Mouse (Mus musculus) liver, adult 2 months (tissue): ENCODE measurements around the gene Ptma. TPM values are rescaled to one million over a fixed set of nuclear protein-coding genes. Genes with fewer than 3 reads are reported as not detected.
A peak's percentile ranks its signal among the peaks of the same experiment; 100 is the strongest.

Experiments used
- DNase-seq: peaks from one replicate; pipeline ENCODE4 v3.0.0-alpha.2; 2011; ENCODE audit warnings: low read depth, low spot score; ENCODE audit errors: extremely low read depth
- H3K27ac ChIP-seq: fragments of 200-500 bp; replicated peaks from 2 replicates; pipeline ENCODE4 v1.5.1; 2012; ENCODE audit warnings: low read depth, mild to moderate bottlenecking, control low read depth, inconsistent platforms, low read length; ENCODE audit not compliant: insufficient read depth
- H3K27me3 ChIP-seq: fragments of 200-500 bp; 2 replicates; pipeline ENCODE4 v1.6.1; 2012; ENCODE audit warnings: mild to moderate bottlenecking, moderate library complexity, low read length, inconsistent platforms; ENCODE audit not compliant: control insufficient read depth, insufficient read depth
- H3K36me3 ChIP-seq: fragments of 200-500 bp; 2 replicates; pipeline ENCODE4 v1.6.1; 2012; ENCODE audit warnings: low read length, inconsistent platforms; ENCODE audit not compliant: control insufficient read depth, insufficient read depth
- H3K4me1 ChIP-seq: fragments of 200-500 bp; 2 replicates; pipeline ENCODE4 v1.6.1; 2011; ENCODE audit warnings: low read length; ENCODE audit not compliant: control insufficient read depth, insufficient read depth
- H3K4me3 ChIP-seq: fragments of 200-500 bp; 2 replicates; pipeline ENCODE4 v1.5.1; 2011; ENCODE audit warnings: low read depth, mild to moderate bottlenecking, control low read depth, low read length, moderate library complexity; ENCODE audit not compliant: insufficient read depth
- H3K79me2 ChIP-seq: fragments of 200-500 bp; 2 replicates; pipeline ENCODE4 v1.6.1; 2012; ENCODE audit warnings: inconsistent platforms, mild to moderate bottlenecking, low read length, moderate library complexity; ENCODE audit not compliant: control insufficient read depth, insufficient read depth
- H3K9ac ChIP-seq: fragments of 200-500 bp; 2 replicates; pipeline ENCODE4 v1.6.1; 2012; ENCODE audit warnings: low read depth, mild to moderate bottlenecking, control low read depth, inconsistent platforms, low read length
- CTCF ChIP-seq: fragments of 200-500 bp; IDR thresholded peaks from 2 replicates; pipeline ENCODE4 v1.5.1; 2011; ENCODE audit warnings: low read depth, low read length, control low read depth
- POLR2A ChIP-seq: fragments of 200-500 bp; IDR thresholded peaks from 2 replicates; pipeline ENCODE4 v1.6.1; 2011; ENCODE audit warnings: low read length, control low read depth; ENCODE audit not compliant: insufficient read depth; ENCODE audit errors: extremely low read depth
- WGBS: fragments of 180-500 bp; shearing (Covaris S2); methylation state at CpG from one replicate; pipeline ENCODE4 v1.1.7; 2018; 5-methylcytosine and 5-hydroxymethylcytosine counted together
- polyA plus RNA-seq: library from polyadenylated mRNA; depleted of rRNA; stranded (reverse); fragments of >200 nt; gene quantifications from 2 replicates; pipeline ENCODE4 v1.2.3, GENCODE M21; 2012; rRNA removed
- total RNA-seq: library from RNA; depleted of rRNA; stranded (reverse); fragments of >200 nt; gene quantifications from 2 replicates; pipeline ENCODE4 v1.2.3, GENCODE M21; 2014; rRNA removed

Gene Ptma
- total RNA-seq: 259 and 274 TPM in 2 replicates
- 214 and 240 TPM in 2 replicates for polyA plus RNA-seq

DNA sequence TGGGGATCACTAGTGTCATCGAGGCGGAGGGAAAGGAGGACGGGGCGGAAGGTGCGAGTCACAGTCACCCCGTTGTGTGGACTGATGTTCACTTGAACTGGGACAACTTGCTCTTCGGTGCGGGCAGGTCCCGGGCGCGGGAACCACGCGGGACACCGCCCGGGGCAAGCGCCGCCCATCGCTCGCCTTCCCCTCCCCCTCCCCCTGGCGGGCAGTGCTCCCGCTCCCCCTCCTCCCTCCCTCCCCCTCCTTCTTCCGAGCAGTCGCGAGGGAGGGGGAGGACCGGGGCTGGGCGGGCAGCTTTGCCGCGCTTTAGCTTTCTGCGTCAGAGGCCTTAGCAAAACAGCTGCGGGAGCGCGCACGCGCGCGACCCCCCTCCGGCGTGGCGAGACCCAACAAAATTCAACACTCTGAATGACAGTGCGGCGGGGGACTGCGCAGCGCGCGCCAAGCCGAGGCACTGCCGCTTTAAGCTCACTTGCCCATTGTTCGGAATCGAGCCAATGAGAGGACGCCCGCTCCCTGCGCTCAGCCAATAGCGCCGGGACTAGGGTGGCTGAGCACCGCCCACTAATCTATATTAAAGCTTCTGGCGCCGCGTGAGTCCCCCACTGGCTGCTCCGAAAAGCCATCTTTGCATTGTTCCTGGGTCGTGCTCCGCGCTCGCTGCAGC is at the start of gene Ptma:
Ptma (plus strand) TSS at position 611 of the 673 bp plus-strand sequence.
- peak within 1 kb of the TSS; percentile 98 for H3K27ac ChIP-seq
- no peak for TF ChIP-seq CTCF
- TF ChIP-seq POLR2A: peak; percentile 95
- peak within 1 kb of the TSS; percentile 98 for H3K9ac ChIP-seq
- peak within 1 kb of the TSS; percentile 88 for H3K4me3 ChIP-seq
- peaks cover 3% of the 10 kb centered on the region; the same call in 1 of the 2 replicates for H3K36me3 ChIP-seq
- DNase-seq: peak; percentile 90
- 1% methylated on average over 60 of the region's 63 CpGs for WGBS
- H3K4me1 ChIP-seq: peaks cover 8% of the 10 kb centered on the region; the same call in 1 of the 2 replicates
- peaks cover 13% of the 10 kb centered on the region; the same call in 1 of the 2 replicates for H3K79me2 ChIP-seq
- H3K27me3 ChIP-seq: no peaks in the 10 kb centered on the region

DNA sequence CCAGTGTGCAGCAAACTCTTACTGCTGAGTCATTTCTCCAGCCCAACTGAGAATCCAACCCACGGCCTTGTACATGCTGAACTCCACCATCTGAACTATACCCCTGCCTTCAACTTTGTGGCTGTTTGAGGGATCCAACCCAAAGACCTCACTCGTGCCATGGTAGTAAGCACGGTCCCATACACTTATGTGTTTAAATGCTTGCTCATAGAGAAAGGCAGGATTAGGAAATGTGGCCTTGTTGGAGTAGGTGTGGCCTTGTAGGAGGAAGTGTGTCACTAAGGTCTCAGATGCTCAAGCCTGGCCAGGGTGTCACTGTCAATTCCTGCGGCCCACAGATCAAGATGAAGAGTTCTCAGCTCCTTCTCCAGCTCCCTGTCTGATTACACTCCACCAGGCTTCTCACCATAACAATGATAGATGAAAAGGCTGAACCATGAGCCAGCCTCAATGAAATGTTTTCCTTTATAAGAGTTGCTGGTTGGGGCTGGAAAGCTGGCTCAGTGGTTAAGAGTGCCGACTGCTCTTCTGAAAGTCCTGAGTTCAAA is 48.7 kb upstream of the Ptma start:
- no peak for TF ChIP-seq CTCF
- TF ChIP-seq POLR2A: no peak
- H3K4me3 ChIP-seq: no peak overlapping the region
- H3K27me3 ChIP-seq: no peaks in the 10 kb centered on the region
- H3K36me3 ChIP-seq: no peaks in the 10 kb centered on the region
- 95% methylated on average over 5 of the region's 5 CpGs for WGBS
- no peaks in the 10 kb centered on the region for H3K79me2 ChIP-seq
- DNase-seq: no peak
- H3K9ac ChIP-seq: no peak overlapping the region
- H3K4me1 ChIP-seq: peaks cover 2% of the 10 kb centered on the region
- no peak overlapping the region for H3K27ac ChIP-seq

DNA sequence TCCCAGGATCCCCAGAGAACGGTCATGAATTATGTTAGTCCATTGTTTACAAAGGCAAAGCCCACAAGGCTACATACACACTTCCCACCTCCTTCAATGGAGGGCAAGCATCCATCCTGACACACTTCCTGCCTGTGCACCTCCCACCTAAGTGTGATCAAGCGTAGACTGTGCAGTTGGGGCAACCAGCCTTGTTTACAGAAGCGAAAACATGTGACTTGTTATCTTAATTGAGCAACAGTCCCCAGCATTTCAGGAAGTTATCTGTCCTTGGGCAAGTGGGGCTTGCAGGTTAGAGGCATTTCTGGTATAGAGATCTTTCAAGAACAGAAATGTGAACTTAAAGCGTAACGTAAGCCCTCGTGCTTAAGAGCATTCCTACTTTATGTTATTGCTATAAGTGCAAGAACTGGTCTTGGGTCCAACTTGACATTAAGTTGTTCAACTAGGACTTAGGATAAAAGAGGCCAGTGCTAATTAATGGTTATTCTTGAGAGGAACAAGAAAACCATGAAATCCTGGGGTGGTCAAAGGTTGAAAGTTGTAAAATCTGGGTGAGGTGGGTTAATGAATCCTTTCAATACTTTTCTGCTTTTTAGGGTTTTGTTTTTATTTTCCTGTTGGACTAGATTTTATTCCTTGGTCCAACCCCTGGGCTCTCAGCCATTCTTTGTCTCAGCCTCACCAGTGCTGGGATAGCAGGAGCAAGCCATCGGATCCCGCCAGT is 47.3 kb upstream of the Ptma start:
- H3K27me3 ChIP-seq: no peaks in the 10 kb centered on the region
- H3K27ac ChIP-seq: no peak overlapping the region
- peak; percentile 88 for DNase-seq
- TF ChIP-seq POLR2A (no peak), CTCF (no peak)
- H3K4me3 ChIP-seq: no peak overlapping the region
- WGBS: 38% methylated on average over 8 of the region's 8 CpGs
- no peaks in the 10 kb centered on the region for H3K36me3 ChIP-seq
- H3K4me1 ChIP-seq: peaks cover 2% of the 10 kb centered on the region
- no peaks in the 10 kb centered on the region for H3K79me2 ChIP-seq
- no peak overlapping the region for H3K9ac ChIP-seq

GRCm38 (mm10) chr1:86480288-86480687 is 46.2 kb upstream of the Ptma start:
- Histone ChIP-seq H3K9ac (no peak overlapping the region), H3K4me1 (peaks cover 2% of the 10 kb centered on the region), H3K79me2 (no peaks in the 10 kb centered on the region), H3K36me3 (no peaks in the 10 kb centered on the region), H3K27ac (no peak overlapping the region), H3K4me3 (no peak overlapping the region), H3K27me3 (no peaks in the 10 kb centered on the region)
- 96% methylated on average over 6 of the region's 6 CpGs for WGBS
- DNase-seq: no peak
- TF ChIP-seq POLR2A: no peak
- TF ChIP-seq CTCF: no peak

DNA sequence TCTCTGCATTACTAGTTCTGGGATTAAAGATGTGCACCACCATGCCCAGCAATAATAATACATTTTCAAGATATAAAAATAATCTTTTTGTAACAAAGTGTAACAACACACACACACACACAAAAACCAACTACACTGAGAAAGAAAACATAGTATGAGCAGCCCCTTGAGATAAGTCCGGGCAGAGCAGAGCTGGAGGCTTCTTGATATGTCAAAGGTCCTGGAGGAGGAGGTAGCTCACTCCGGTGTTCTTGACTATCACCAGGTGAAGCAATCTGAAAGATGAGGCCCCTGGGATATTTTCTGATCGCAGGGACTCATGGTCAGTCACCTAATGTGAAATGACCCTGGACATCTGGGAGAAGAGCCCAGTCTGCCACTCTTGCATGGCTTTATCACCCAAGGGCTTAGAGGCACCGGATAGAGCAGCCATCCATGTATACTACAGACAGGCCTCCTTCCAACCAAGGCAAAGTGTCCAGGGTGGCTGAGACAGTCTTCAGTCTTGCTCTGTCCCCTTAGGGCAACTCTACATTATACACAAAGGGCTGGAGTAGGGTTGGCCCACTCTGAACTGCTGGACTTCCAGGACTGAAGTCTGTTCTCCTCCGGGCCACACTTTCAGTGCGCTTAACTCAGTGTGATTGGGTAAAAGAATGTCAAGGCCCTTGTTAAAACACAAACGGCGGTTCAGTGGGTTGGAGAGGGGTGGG is 45.6 kb upstream of the Ptma start:
- H3K79me2 ChIP-seq: no peaks in the 10 kb centered on the region
- H3K36me3 ChIP-seq: no peaks in the 10 kb centered on the region
- WGBS: 70% methylated on average over 8 of the region's 8 CpGs
- H3K4me3 ChIP-seq: no peak overlapping the region
- H3K4me1 ChIP-seq: peaks cover 2% of the 10 kb centered on the region
- no peak overlapping the region for H3K27ac ChIP-seq
- H3K27me3 ChIP-seq: no peaks in the 10 kb centered on the region
- H3K9ac ChIP-seq: no peak overlapping the region
- TF ChIP-seq POLR2A: no peak
- no peak for DNase-seq
